Mouse (Mus musculus): ENCODE data around the gene Gpn1. TPM values are rescaled to one million over a fixed set of nuclear protein-coding genes. Genes with fewer than 3 reads are reported as not detected.

The Gpn1 gene
- total and polyA plus RNA-seq, 3 experiments: 30.6 to 42.6 (median 37.3) TPM

DNA sequence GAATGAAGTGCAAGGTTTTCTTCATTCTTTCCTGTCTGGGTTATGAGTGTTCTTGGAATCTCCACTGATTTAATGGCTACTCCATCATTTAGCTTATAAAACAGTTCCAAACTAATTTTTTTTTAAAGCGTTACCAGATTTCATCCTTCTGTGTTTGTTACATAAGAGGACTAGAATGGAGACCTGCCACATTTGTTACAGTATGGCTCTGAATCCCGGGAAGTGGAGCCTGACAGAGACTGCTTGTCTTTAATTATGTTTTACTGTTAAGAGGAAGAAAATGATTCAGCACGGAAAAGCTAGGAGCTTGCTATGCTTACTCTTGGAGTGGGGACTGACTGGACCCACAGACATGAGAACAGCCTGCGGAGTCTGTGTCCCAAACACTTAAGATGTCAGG, 14.0 kb upstream of the Gpn1 start:
- Histone ChIP-seq H3K36me3 (replicated peaks in 1 of 2; ENCODE audit: control insufficient read depth in 1 of 2, insufficient read depth in 1 of 2, low read length in 1 of 2) (peaks cover 42 to 79% of the 10 kb centered on the region in 2 experiments), H3K4me1 (ENCODE audit: control insufficient read depth in 1 of 2, insufficient read depth in 2 of 2) (no peaks in the 10 kb centered on the region), H3K27me3 (replicated peaks) (no peaks in the 10 kb centered on the region), H3K4me3 (replicated peaks in 1 of 3; ENCODE audit: low read depth in 2 of 3, low read length in 2 of 3, poor library complexity in 1 of 3) (no peak overlapping the region), H3K4me2 (ENCODE audit: insufficient read depth, low read depth, poor library complexity, severe bottlenecking) (no peak overlapping the region), H3K27ac (ENCODE audit: insufficient read depth, low read depth) (no peak overlapping the region), H3K9ac (ENCODE audit: insufficient read depth, low read depth) (no peak overlapping the region), H3K9me3 (replicated peaks; ENCODE audit: low read length) (no peaks in the 10 kb centered on the region), H3K79me2 (replicated peaks; ENCODE audit: control insufficient read depth, extremely low read depth, insufficient read depth, poor library complexity, severe bottlenecking) (no peaks in the 10 kb centered on the region)
- DNase-seq (ENCODE audit: extremely low read depth): no peak
- in situ Hi-C loops (cut with MboI; ENCODE audit: low pct_ligation_motif_present, low pct_unique_long_range_greater_than_20kb, low sequenced_read_pairs): no loop called here
- no peak for TF ChIP-seq ELF1 (IDR thresholded peaks at IDR 0.05; ENCODE audit: low read depth, low read length)
- TF ChIP-seq JUN (IDR thresholded peaks at IDR 0.05; ENCODE audit: insufficient read depth, low read depth, low read length): no peak
- TF ChIP-seq UBTF (IDR thresholded peaks at IDR 0.05; ENCODE audit: low read depth, low read length): no peak
- TF ChIP-seq PAX5 (IDR thresholded peaks at IDR 0.05; ENCODE audit: low read length): no peak
- TF ChIP-seq POLR2AphosphoS2 (IDR thresholded peaks at IDR 0.05; ENCODE audit: low read depth, low read length): no peak
- no peak for TF ChIP-seq POLR2A (IDR thresholded peaks at IDR 0.05; ENCODE audit: low read depth, low read length)
- no peak for TF ChIP-seq HCFC1 (IDR thresholded peaks at IDR 0.05; ENCODE audit: low read depth, low read length)
- TF ChIP-seq SMC3 (IDR thresholded peaks at IDR 0.05; ENCODE audit: low read depth, low read length): no peak
- TF ChIP-seq MAZ (IDR thresholded peaks at IDR 0.05; ENCODE audit: low read depth, low read length): no peak
- no peak for TF ChIP-seq MAFK (IDR thresholded peaks at IDR 0.05; ENCODE audit: insufficient replicate concordance, low read length)
- no peak for TF ChIP-seq KAT2A (IDR thresholded peaks at IDR 0.05; ENCODE audit: insufficient replicate concordance, low read length)
- TF ChIP-seq USF1 (IDR thresholded peaks at IDR 0.05; ENCODE audit: low read depth, low read length): no peak
- no peak for TF ChIP-seq BHLHE40 (IDR thresholded peaks at IDR 0.05; ENCODE audit: low read depth, low read length)
- no peak for TF ChIP-seq RCOR1 (conservative IDR thresholded peaks at IDR 0.05; ENCODE audit: low read depth, low read length)
- TF ChIP-seq CTCF (conservative IDR thresholded peaks at IDR 0.05 in 1 of 2, IDR thresholded peaks at IDR 0.05 in 1 of 2; ENCODE audit: low read depth in 2 of 2, low read length in 2 of 2): no peak
- TF ChIP-seq CHD2 (IDR thresholded peaks at IDR 0.05; ENCODE audit: low read length): no peak
- TF ChIP-seq EP300 (IDR thresholded peaks at IDR 0.05; ENCODE audit: low read length): no peak
- TF ChIP-seq ETS1 (conservative IDR thresholded peaks at IDR 0.05; ENCODE audit: low read depth, low read length): no peak
- TF ChIP-seq TCF12 (IDR thresholded peaks at IDR 0.05; ENCODE audit: low read depth, low read length): no peak
- dilution Hi-C loops (cut with MboI; ENCODE audit: extremely low pct_ligation_motif_present, extremely low pct_unique_long_range_greater_than_20kb, low sequenced_read_pairs): no loop called here

GRCm38 (mm10) chr5:31485440-31485839, 9.1 kb upstream of the Gpn1 start, which contains the start of gene 4930548H24Rik:
4930548H24Rik (plus strand) TSS chr5:31485740.
- H3K9ac ChIP-seq (ENCODE audit: insufficient read depth, low read depth): no peak within 1 kb of the TSS
- no peaks in the 10 kb centered on the region for H3K79me2 ChIP-seq (replicated peaks; ENCODE audit: control insufficient read depth, extremely low read depth, insufficient read depth, poor library complexity, severe bottlenecking)
- H3K9me3 ChIP-seq (replicated peaks; ENCODE audit: low read length): no peaks in the 10 kb centered on the region
- TF ChIP-seq ZMIZ1 (IDR thresholded peaks at IDR 0.05; ENCODE audit: low read depth, low read length) (no peak), POLR2AphosphoS2 (IDR thresholded peaks at IDR 0.05; ENCODE audit: low read depth, low read length) (no peak), MYC (IDR thresholded peaks at IDR 0.05; ENCODE audit: low read depth, low read length) (no peak), RCOR1 (conservative IDR thresholded peaks at IDR 0.05; ENCODE audit: low read depth, low read length) (no peak), JUND (conservative IDR thresholded peaks at IDR 0.05; ENCODE audit: low read depth, low read length) (no peak), SMC3 (IDR thresholded peaks at IDR 0.05; ENCODE audit: low read depth, low read length) (no peak), ZNF384 (IDR thresholded peaks at IDR 0.05; ENCODE audit: low read depth, low read length) (no peak), SIN3A (IDR thresholded peaks at IDR 0.05; ENCODE audit: low read length) (no peak), CTCF (conservative IDR thresholded peaks at IDR 0.05 in 1 of 2, IDR thresholded peaks at IDR 0.05 in 1 of 2; ENCODE audit: low read depth in 2 of 2, low read length in 2 of 2) (no peak), ZC3H11A (IDR thresholded peaks at IDR 0.05; ENCODE audit: low read depth, low read length) (no peak), KAT2A (IDR thresholded peaks at IDR 0.05; ENCODE audit: insufficient replicate concordance, low read length) (no peak), EP300 (IDR thresholded peaks at IDR 0.05; ENCODE audit: low read length) (no peak), JUN (IDR thresholded peaks at IDR 0.05; ENCODE audit: insufficient read depth, low read depth, low read length) (no peak), ELF1 (IDR thresholded peaks at IDR 0.05; ENCODE audit: low read depth, low read length) (no peak), IRF4 (IDR thresholded peaks at IDR 0.05; ENCODE audit: low read depth, low read length) (no peak), RAD21 (IDR thresholded peaks at IDR 0.05; ENCODE audit: low read depth, low read length) (no peak), ETS1 (conservative IDR thresholded peaks at IDR 0.05; ENCODE audit: low read depth, low read length) (no peak)
- H3K36me3 ChIP-seq (replicated peaks in 1 of 2; ENCODE audit: control insufficient read depth in 1 of 2, insufficient read depth in 1 of 2, low read length in 1 of 2): peaks cover 11 to 31% of the 10 kb centered on the region in 2 experiments
- no peaks in the 10 kb centered on the region for H3K27me3 ChIP-seq (replicated peaks)
- DNase-seq (ENCODE audit: extremely low read depth): no peak
- dilution Hi-C loops (cut with MboI; ENCODE audit: extremely low pct_ligation_motif_present, extremely low pct_unique_long_range_greater_than_20kb, low sequenced_read_pairs): no loop called here
- no peak within 1 kb of the TSS for H3K4me2 ChIP-seq (ENCODE audit: insufficient read depth, low read depth, poor library complexity, severe bottlenecking)
- H3K4me1 ChIP-seq (ENCODE audit: control insufficient read depth in 1 of 2, insufficient read depth in 2 of 2): peaks cover 0 to 2% of the 10 kb centered on the region in 2 experiments; a peak in 1 of 4 replicates
- in situ Hi-C loops (cut with MboI; ENCODE audit: low pct_ligation_motif_present, low pct_unique_long_range_greater_than_20kb, low sequenced_read_pairs): no loop called here
- no peak within 1 kb of the TSS for H3K4me3 ChIP-seq (replicated peaks in 1 of 3; ENCODE audit: low read depth in 2 of 3, low read length in 2 of 3, poor library complexity in 1 of 3)
- no peak within 1 kb of the TSS for H3K27ac ChIP-seq (ENCODE audit: insufficient read depth, low read depth)

Data from CH12.LX (cell line).